Mouse (Mus musculus): Measurements from ENCODE around the gene Defb46. TPM values are rescaled to one million over a fixed set of nuclear protein-coding genes. Genes with fewer than 3 reads are reported as not detected.
A peak's percentile ranks its signal among the peaks of the same experiment; 100 is the strongest.

The Defb46 gene
- not detected in 2 replicates for polyA plus RNA-seq (2014; fragmentation: Nextera tagmentation; extraction: Ambion mirVana)

- WGBS = 73% methylated on average over 2 of the region's 2 CpGs
Observed at GRCm38 (mm10) chr8:19239616-19240015, at the start of gene Defb46. Defb46 (plus strand) TSS chr8:19239916.

GRCm38 (mm10) chr8:19225161-19225560 lies 14.6 kb upstream of the Defb46 start, which contains the start of gene Defb6:
Defb6 (plus strand) TSS chr8:19225478.
- no peak for ATAC-seq (ENCODE audit: low FRiP score, low TSS enrichment)
- H3K27me3 ChIP-seq (ENCODE audit: control insufficient read depth, insufficient read depth, low read length) = no peaks in the 10 kb centered on the region
- 52% methylated on average over 1 of the region's 1 CpGs for WGBS
- no peak within 1 kb of the TSS for H3K27ac ChIP-seq (ENCODE audit: low read depth, low read length)
- no peak within 1 kb of the TSS for H3K4me2 ChIP-seq (replicated peaks; ENCODE audit: low read depth, low read length)
- H3K9me3 ChIP-seq (ENCODE audit: control insufficient read depth, low read length) = no peaks in the 10 kb centered on the region
- H3K9ac ChIP-seq (ENCODE audit: low read depth, low read length) = no peak within 1 kb of the TSS
- H3K4me3 ChIP-seq (ENCODE audit: low read length) = no peak within 1 kb of the TSS
- no peaks in the 10 kb centered on the region for H3K4me1 ChIP-seq (ENCODE audit: control insufficient read depth, insufficient read depth, low read length)
- H3K36me3 ChIP-seq (ENCODE audit: control insufficient read depth, insufficient read depth, low read length) = no peaks in the 10 kb centered on the region

More at GRCm38 (mm10) chr8:19239616-19240015, at the start of gene Defb46:
- Histone ChIP-seq H3K4me1 (ENCODE audit: control insufficient read depth, insufficient read depth, low read length) (no peaks in the 10 kb centered on the region), H3K9ac (ENCODE audit: low read depth, low read length) (no peak within 1 kb of the TSS), H3K9me3 (ENCODE audit: control insufficient read depth, low read length) (no peaks in the 10 kb centered on the region), H3K4me3 (ENCODE audit: low read length) (no peak within 1 kb of the TSS), H3K36me3 (ENCODE audit: control insufficient read depth, insufficient read depth, low read length) (no peaks in the 10 kb centered on the region), H3K27ac (ENCODE audit: low read depth, low read length) (no peak within 1 kb of the TSS), H3K4me2 (replicated peaks; ENCODE audit: low read depth, low read length) (no peak within 1 kb of the TSS), H3K27me3 (ENCODE audit: control insufficient read depth, insufficient read depth, low read length) (no peaks in the 10 kb centered on the region)
- no peak for ATAC-seq (ENCODE audit: low FRiP score, low TSS enrichment)

- no peak for ATAC-seq (ENCODE audit: low FRiP score, low TSS enrichment)
- Histone ChIP-seq H3K4me2 (replicated peaks; ENCODE audit: low read depth, low read length) (no peak overlapping the region), H3K4me3 (ENCODE audit: low read length) (no peak overlapping the region), H3K9me3 (ENCODE audit: control insufficient read depth, low read length) (no peaks in the 10 kb centered on the region), H3K4me1 (ENCODE audit: control insufficient read depth, insufficient read depth, low read length) (no peaks in the 10 kb centered on the region), H3K36me3 (ENCODE audit: control insufficient read depth, insufficient read depth, low read length) (no peaks in the 10 kb centered on the region), H3K27me3 (ENCODE audit: control insufficient read depth, insufficient read depth, low read length) (no peaks in the 10 kb centered on the region), H3K27ac (ENCODE audit: low read depth, low read length) (no peak overlapping the region), H3K9ac (ENCODE audit: low read depth, low read length) (no peak overlapping the region)
- WGBS = 79% methylated on average over 1 of the region's 1 CpGs
Observed at GRCm38 (mm10) chr8:19238101-19238500, 1.6 kb upstream of the Defb46 start.

GRCm38 (mm10) chr8:19247280-19247679 lies 7.6 kb downstream of the Defb46 start, which contains the start of gene Defb5:
Defb5 (plus strand) TSS chr8:19247580.
- no peaks in the 10 kb centered on the region for H3K27me3 ChIP-seq (ENCODE audit: control insufficient read depth, insufficient read depth, low read length)
- no peaks in the 10 kb centered on the region for H3K36me3 ChIP-seq (ENCODE audit: control insufficient read depth, insufficient read depth, low read length)
- no peak within 1 kb of the TSS for H3K4me3 ChIP-seq (ENCODE audit: low read length)
- no peak within 1 kb of the TSS for H3K9ac ChIP-seq (ENCODE audit: low read depth, low read length)
- no peaks in the 10 kb centered on the region for H3K4me1 ChIP-seq (ENCODE audit: control insufficient read depth, insufficient read depth, low read length)
- no peak within 1 kb of the TSS for H3K4me2 ChIP-seq (replicated peaks; ENCODE audit: low read depth, low read length)
- no peak within 1 kb of the TSS for H3K27ac ChIP-seq (ENCODE audit: low read depth, low read length)
- WGBS = 97% methylated on average over 5 of the region's 5 CpGs
- no peak for ATAC-seq (ENCODE audit: low FRiP score, low TSS enrichment)
- no peaks in the 10 kb centered on the region for H3K9me3 ChIP-seq (ENCODE audit: control insufficient read depth, low read length)

- Histone ChIP-seq H3K9ac (ENCODE audit: low read depth, low read length) (no peak overlapping the region), H3K4me1 (ENCODE audit: control insufficient read depth, insufficient read depth, low read length) (no peaks in the 10 kb centered on the region), H3K4me2 (replicated peaks; ENCODE audit: low read depth, low read length) (no peak overlapping the region), H3K4me3 (ENCODE audit: low read length) (no peak overlapping the region), H3K27ac (ENCODE audit: low read depth, low read length) (no peak overlapping the region), H3K36me3 (ENCODE audit: control insufficient read depth, insufficient read depth, low read length) (no peaks in the 10 kb centered on the region), H3K9me3 (ENCODE audit: control insufficient read depth, low read length) (no peaks in the 10 kb centered on the region), H3K27me3 (ENCODE audit: control insufficient read depth, insufficient read depth, low read length) (no peaks in the 10 kb centered on the region)
- no peak for ATAC-seq (ENCODE audit: low FRiP score, low TSS enrichment)
Observed at GRCm38 (mm10) chr8:19258136-19258535, 18.4 kb downstream of the Defb46 start.

- WGBS = 29% methylated on average over 3 of the region's 3 CpGs
Observed at GRCm38 (mm10) chr8:19259667-19260066, 20.0 kb downstream of the Defb46 start.

More at GRCm38 (mm10) chr8:19259667-19260066, 20.0 kb downstream of the Defb46 start:
- no peaks in the 10 kb centered on the region for H3K27me3 ChIP-seq (ENCODE audit: control insufficient read depth, insufficient read depth, low read length)
- no peak overlapping the region for H3K27ac ChIP-seq (ENCODE audit: low read depth, low read length)
- no peaks in the 10 kb centered on the region for H3K4me1 ChIP-seq (ENCODE audit: control insufficient read depth, insufficient read depth, low read length)
- H3K4me2 ChIP-seq (replicated peaks; ENCODE audit: low read depth, low read length) = no peak overlapping the region
- H3K4me3 ChIP-seq (ENCODE audit: low read length) = no peak overlapping the region
- H3K36me3 ChIP-seq (ENCODE audit: control insufficient read depth, insufficient read depth, low read length) = no peaks in the 10 kb centered on the region
- ATAC-seq (ENCODE audit: low FRiP score, low TSS enrichment) = peak; percentile 81; the same call in 1 of the 2 replicates
- H3K9ac ChIP-seq (ENCODE audit: low read depth, low read length) = no peak overlapping the region
- no peaks in the 10 kb centered on the region for H3K9me3 ChIP-seq (ENCODE audit: control insufficient read depth, low read length)

Other genes starting within 250 kb of the Defb46 start
- not detected in 2 replicates for gene Defb37, start 248.9 kb upstream of the Defb46 start, polyA plus RNA-seq (2014; fragmentation: Nextera tagmentation; extraction: Ambion mirVana)
- gene Defb38, start 213.3 kb upstream of the Defb46 start, polyA plus RNA-seq (2014; fragmentation: Nextera tagmentation; extraction: Ambion mirVana) = not detected in 2 replicates
- gene Defb39, start 175.1 kb upstream of the Defb46 start, polyA plus RNA-seq (2014; fragmentation: Nextera tagmentation; extraction: Ambion mirVana) = not detected in 2 replicates
- 0.26 and 0.43 TPM in 2 replicates for gene Defb12, start 125.1 kb upstream of the Defb46 start, polyA plus RNA-seq (2014; fragmentation: Nextera tagmentation; extraction: Ambion mirVana)
- not detected in 2 replicates for gene Defb34, start 116.2 kb upstream of the Defb46 start, polyA plus RNA-seq (2014; fragmentation: Nextera tagmentation; extraction: Ambion mirVana)
- not detected in 2 replicates for gene Gm45826, start 99.1 kb upstream of the Defb46 start, polyA plus RNA-seq (2014; fragmentation: Nextera tagmentation; extraction: Ambion mirVana)
- not detected in 2 replicates for gene Defb14, start 45.6 kb upstream of the Defb46 start, polyA plus RNA-seq (2014; fragmentation: Nextera tagmentation; extraction: Ambion mirVana)
- not detected in 2 replicates for gene Defb4, start 41.2 kb upstream of the Defb46 start, polyA plus RNA-seq (2014; fragmentation: Nextera tagmentation; extraction: Ambion mirVana)
- gene Defb6, start 14.4 kb upstream of the Defb46 start, polyA plus RNA-seq (2014; fragmentation: Nextera tagmentation; extraction: Ambion mirVana) = not detected in 2 replicates
- not detected in 2 replicates for gene Defb5, start 7.7 kb downstream of the Defb46 start, polyA plus RNA-seq (2014; fragmentation: Nextera tagmentation; extraction: Ambion mirVana)
- not detected in 2 replicates for gene Defb3, start 53.4 kb downstream of the Defb46 start, polyA plus RNA-seq (2014; fragmentation: Nextera tagmentation; extraction: Ambion mirVana)
- not detected in 2 replicates for gene Defb8, start 207.7 kb downstream of the Defb46 start, polyA plus RNA-seq (2014; fragmentation: Nextera tagmentation; extraction: Ambion mirVana)